Mouse (Mus musculus): ENCODE results near the gene Ndufc2. TPM values are rescaled to one million over a fixed set of nuclear protein-coding genes. Genes with fewer than 3 reads are reported as not detected.

Gene Ndufc2
- polyA plus RNA-seq, 1 experiment: 168 TPM

GRCm38 (mm10) chr7:97414915-97415687 lies 15.3 kb downstream of the Ndufc2 start:
- 85% methylated on average over 9 of the region's 9 CpGs for WGBS
- DNase-seq: no peak
- Histone ChIP-seq H3K4me1 (replicated peaks; ENCODE audit: control insufficient read depth, insufficient read depth, low read length) (no peaks in the 10 kb centered on the region), H3K36me3 (ENCODE audit: control insufficient read depth, insufficient read depth, low read length) (no peaks in the 10 kb centered on the region; the same call in 1 of the 2 replicates), H3K27me3 (ENCODE audit: control insufficient read depth, insufficient read depth, low read length) (no peaks in the 10 kb centered on the region), H3K4me3 (ENCODE audit: control insufficient read depth, insufficient read depth, low read length) (no peak overlapping the region), H3K27ac (ENCODE audit: control insufficient read depth, insufficient read depth, low read length) (no peak overlapping the region)
- no peak for TF ChIP-seq POLR2A (IDR thresholded peaks at IDR 0.05; ENCODE audit: control insufficient read depth, extremely low read depth, insufficient read depth, low read length, poor library complexity)
- TF ChIP-seq CTCF (IDR thresholded peaks at IDR 0.05; ENCODE audit: borderline replicate concordance, control insufficient read depth, extremely low read depth, insufficient read depth, low read length, poor library complexity): no peak

GRCm38 (mm10) chr7:97416473-97416872 lies 16.7 kb downstream of the Ndufc2 start:
- no peaks in the 10 kb centered on the region for H3K27me3 ChIP-seq (ENCODE audit: control insufficient read depth, insufficient read depth, low read length)
- H3K36me3 ChIP-seq (ENCODE audit: control insufficient read depth, insufficient read depth, low read length): no peaks in the 10 kb centered on the region
- TF ChIP-seq CTCF (IDR thresholded peaks at IDR 0.05; ENCODE audit: borderline replicate concordance, control insufficient read depth, extremely low read depth, insufficient read depth, low read length, poor library complexity) (no peak), POLR2A (IDR thresholded peaks at IDR 0.05; ENCODE audit: control insufficient read depth, extremely low read depth, insufficient read depth, low read length, poor library complexity) (no peak)
- H3K4me3 ChIP-seq (ENCODE audit: control insufficient read depth, insufficient read depth, low read length): no peak overlapping the region
- no peak overlapping the region for H3K27ac ChIP-seq (ENCODE audit: control insufficient read depth, insufficient read depth, low read length)
- 89% methylated on average over 4 of the region's 4 CpGs for WGBS
- DNase-seq: no peak
- no peaks in the 10 kb centered on the region for H3K4me1 ChIP-seq (replicated peaks; ENCODE audit: control insufficient read depth, insufficient read depth, low read length)

- no peak for DNase-seq
- no peaks in the 10 kb centered on the region for H3K27me3 ChIP-seq (ENCODE audit: control insufficient read depth, insufficient read depth, low read length)
- H3K36me3 ChIP-seq (ENCODE audit: control insufficient read depth, insufficient read depth, low read length): no peaks in the 10 kb centered on the region
- 84% methylated on average over 25 of the region's 25 CpGs for WGBS
- H3K4me3 ChIP-seq (ENCODE audit: control insufficient read depth, insufficient read depth, low read length): no peak within 1 kb of the TSS
- H3K27ac ChIP-seq (ENCODE audit: control insufficient read depth, insufficient read depth, low read length): no peak within 1 kb of the TSS
- TF ChIP-seq CTCF (IDR thresholded peaks at IDR 0.05; ENCODE audit: borderline replicate concordance, control insufficient read depth, extremely low read depth, insufficient read depth, low read length, poor library complexity) (no peak), POLR2A (IDR thresholded peaks at IDR 0.05; ENCODE audit: control insufficient read depth, extremely low read depth, insufficient read depth, low read length, poor library complexity) (no peak)
- H3K4me1 ChIP-seq (replicated peaks; ENCODE audit: control insufficient read depth, insufficient read depth, low read length): no peaks in the 10 kb centered on the region
Measured at GRCm38 (mm10) chr7:97416906-97417777, 17.3 kb downstream of the Ndufc2 start, which contains the start of gene Thrsp. Thrsp (minus strand) TSS chr7:97417730.

GRCm38 (mm10) chr7:97418717-97419116 lies 18.9 kb downstream of the Ndufc2 start:
- no peak overlapping the region for H3K27ac ChIP-seq (ENCODE audit: control insufficient read depth, insufficient read depth, low read length)
- no peak for DNase-seq
- WGBS: 95% methylated on average over 5 of the region's 5 CpGs
- H3K27me3 ChIP-seq (ENCODE audit: control insufficient read depth, insufficient read depth, low read length): no peaks in the 10 kb centered on the region
- H3K4me3 ChIP-seq (ENCODE audit: control insufficient read depth, insufficient read depth, low read length): no peak overlapping the region
- no peaks in the 10 kb centered on the region for H3K36me3 ChIP-seq (ENCODE audit: control insufficient read depth, insufficient read depth, low read length)
- TF ChIP-seq POLR2A (IDR thresholded peaks at IDR 0.05; ENCODE audit: control insufficient read depth, extremely low read depth, insufficient read depth, low read length, poor library complexity): no peak
- no peak for TF ChIP-seq CTCF (IDR thresholded peaks at IDR 0.05; ENCODE audit: borderline replicate concordance, control insufficient read depth, extremely low read depth, insufficient read depth, low read length, poor library complexity)
- no peaks in the 10 kb centered on the region for H3K4me1 ChIP-seq (replicated peaks; ENCODE audit: control insufficient read depth, insufficient read depth, low read length)

- TF ChIP-seq CTCF (IDR thresholded peaks at IDR 0.05; ENCODE audit: borderline replicate concordance, control insufficient read depth, extremely low read depth, insufficient read depth, low read length, poor library complexity) (no peak), POLR2A (IDR thresholded peaks at IDR 0.05; ENCODE audit: control insufficient read depth, extremely low read depth, insufficient read depth, low read length, poor library complexity) (no peak)
- no peaks in the 10 kb centered on the region for H3K27me3 ChIP-seq (ENCODE audit: control insufficient read depth, insufficient read depth, low read length)
- H3K36me3 ChIP-seq (ENCODE audit: control insufficient read depth, insufficient read depth, low read length): no peaks in the 10 kb centered on the region
- no peaks in the 10 kb centered on the region for H3K4me1 ChIP-seq (replicated peaks; ENCODE audit: control insufficient read depth, insufficient read depth, low read length)
- H3K4me3 ChIP-seq (ENCODE audit: control insufficient read depth, insufficient read depth, low read length): no peak overlapping the region
- 94% methylated on average over 5 of the region's 5 CpGs for WGBS
- DNase-seq: no peak
- H3K27ac ChIP-seq (ENCODE audit: control insufficient read depth, insufficient read depth, low read length): no peak overlapping the region
Measured at GRCm38 (mm10) chr7:97419163-97419562, 19.4 kb downstream of the Ndufc2 start.

- DNase-seq: no peak
- Histone ChIP-seq H3K27ac (ENCODE audit: control insufficient read depth, insufficient read depth, low read length) (no peak overlapping the region), H3K27me3 (ENCODE audit: control insufficient read depth, insufficient read depth, low read length) (no peaks in the 10 kb centered on the region), H3K4me1 (replicated peaks; ENCODE audit: control insufficient read depth, insufficient read depth, low read length) (no peaks in the 10 kb centered on the region), H3K36me3 (ENCODE audit: control insufficient read depth, insufficient read depth, low read length) (no peaks in the 10 kb centered on the region), H3K4me3 (ENCODE audit: control insufficient read depth, insufficient read depth, low read length) (no peak overlapping the region)
- no peak for TF ChIP-seq POLR2A (IDR thresholded peaks at IDR 0.05; ENCODE audit: control insufficient read depth, extremely low read depth, insufficient read depth, low read length, poor library complexity)
- WGBS: 96% methylated on average over 1 of the region's 1 CpGs
Measured at GRCm38 (mm10) chr7:97420406-97420805, 20.6 kb downstream of the Ndufc2 start.

Data from thymus, adult 2 months (tissue).